In the genomic region with DNA sequence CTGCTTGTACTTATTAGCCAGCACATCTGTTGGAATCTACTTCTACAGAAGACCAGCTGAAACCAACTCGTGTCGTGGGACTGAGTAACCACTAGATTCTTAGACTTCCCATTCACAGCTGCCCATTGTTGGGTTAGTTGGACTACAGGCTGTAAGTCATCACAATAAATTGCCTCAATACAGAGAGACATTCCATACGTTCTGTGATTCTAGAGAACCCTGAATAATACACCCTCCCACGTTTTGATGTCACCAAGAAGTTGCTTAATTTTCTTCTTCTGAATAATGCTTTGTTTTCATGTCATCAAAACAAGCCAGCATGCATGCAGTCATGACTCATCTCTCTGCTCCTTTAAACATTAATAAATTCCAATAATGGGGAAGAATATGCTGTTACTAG, we compare ENCODE assay signal across 22 mouse cellular contexts.
DNase-seq lines count a peak whose midpoint lies in the region; ATAC-seq lines count a peak whose summit lies in the region.
"Had no signal": no experiment of that assay in that cellular context is flagged by ENCODE, and none has a peak within 500 bp of the region (broad histone marks: within the 10 kb centered on the region; RNA-seq: fewer than 3 reads in every experiment).

No protein-coding gene starts in this region.

- H3K27me3 ChIP-seq in midbrain, embryonic 11.5 days (ENCODE audit: control insufficient read depth, insufficient read depth, low read length): no peaks in the 10 kb centered on the region
- H3K27me3 ChIP-seq in midbrain, embryonic 16.5 days (ENCODE audit: control insufficient read depth, insufficient read depth, low read depth, low read length): no peaks in the 10 kb centered on the region
- peaks cover 13% of the 10 kb centered on the region for H3K27me3 ChIP-seq in forebrain, embryonic 10.5 days (ENCODE audit: poor library complexity, severe bottlenecking)
- H3K27me3 ChIP-seq: CH12.LX; embryonic facial prominence, embryonic 12.5 days; forebrain, embryonic 12.5 days had no signal

- H3K9me3 ChIP-seq in midbrain, embryonic 11.5 days (ENCODE audit: control insufficient read depth, low read length): no peaks in the 10 kb centered on the region
- no peaks in the 10 kb centered on the region for H3K9me3 ChIP-seq in midbrain, embryonic 16.5 days (replicated peaks; ENCODE audit: control insufficient read depth, low read length, poor library complexity, severe bottlenecking)
- H3K9me3 ChIP-seq in forebrain, embryonic 10.5 days: no peaks in the 10 kb centered on the region
- H3K9me3 ChIP-seq: embryonic facial prominence, embryonic 10.5 days; embryonic facial prominence, embryonic 12.5 days; forebrain, embryonic 12.5 days had no signal

- H3K27ac ChIP-seq in midbrain, embryonic 11.5 days (ENCODE audit: low read depth, low read length): no peak overlapping the region
- H3K27ac ChIP-seq in midbrain, embryonic 16.5 days (ENCODE audit: low read length): no peak overlapping the region
- no peak overlapping the region for H3K27ac ChIP-seq in forebrain, embryonic 10.5 days
- H3K27ac ChIP-seq: embryonic facial prominence, embryonic 10.5 days; embryonic facial prominence, embryonic 12.5 days; forebrain, embryonic 12.5 days had no signal

- ATAC-seq in midbrain, embryonic 11.5 days (ENCODE audit: low FRiP score): no peak
- no peak for ATAC-seq in midbrain, embryonic 16.5 days
- ATAC-seq: activated CD4-positive, CD25-positive, alpha-beta regulatory T cell, adult 4 months; CD4-positive, CD25-positive, alpha-beta regulatory T cell, adult 4 months; forebrain, embryonic 16.5 days; Patski had no signal

- peaks cover 12% of the 10 kb centered on the region for H3K4me1 ChIP-seq in midbrain, embryonic 11.5 days (ENCODE audit: control insufficient read depth, insufficient read depth, low read length)
- H3K4me1 ChIP-seq in midbrain, embryonic 16.5 days (ENCODE audit: control insufficient read depth, insufficient read depth, low read length): peaks cover 7% of the 10 kb centered on the region
- H3K4me1 ChIP-seq in forebrain, embryonic 10.5 days: peaks cover 12% of the 10 kb centered on the region

- 86% methylated on average over 4 of the region's 4 CpGs for WGBS in midbrain, embryonic 11.5 days
- WGBS in midbrain, embryonic 16.5 days: 82% methylated on average over 4 of the region's 4 CpGs
- 89% methylated on average over 4 of the region's 4 CpGs for WGBS in forebrain, embryonic 10.5 days

- H3K4me3 ChIP-seq in midbrain, embryonic 11.5 days (ENCODE audit: low read depth, low read length): no peak overlapping the region
- no peak overlapping the region for H3K4me3 ChIP-seq in midbrain, embryonic 16.5 days (ENCODE audit: low read depth, low read length)
- H3K4me3 ChIP-seq in forebrain, embryonic 10.5 days: no peak overlapping the region
- H3K4me3 ChIP-seq: embryonic facial prominence, embryonic 10.5 days; embryonic facial prominence, embryonic 12.5 days; forebrain, embryonic 12.5 days had no signal

- peak; percentile 61 for DNase-seq in midbrain, embryonic 11.5 days (ENCODE audit: low spot score, missing footprints)
- DNase-seq in Muller cell, postnatal 12 days (ENCODE audit: inconsistent ontology term): peak; percentile 51
- DNase-seq in adrenal gland, adult 8-10 months: no peak
- no peak for DNase-seq in forebrain, embryonic 10.5 days (ENCODE audit: extremely low spot score, low spot score)
- DNase-seq: adrenal gland, postnatal 14 days; adrenal gland, postnatal 36 days; B cell, adult 2 months; cerebellum, adult 11-12 months; cerebellum, adult 2 months; cerebellum, adult 9-10 months; cerebellum, postnatal 10 days; cerebellum, postnatal 25 days had no signal

- no peak overlapping the region for H3K4me2 ChIP-seq in midbrain, embryonic 11.5 days
- H3K4me2 ChIP-seq in midbrain, embryonic 16.5 days (ENCODE audit: low read length): no peak overlapping the region
- H3K4me2 ChIP-seq: embryonic facial prominence, embryonic 12.5 days; forebrain, embryonic 12.5 days had no signal

- no peak overlapping the region for H3K9ac ChIP-seq in midbrain, embryonic 11.5 days (ENCODE audit: low read length)
- no peak overlapping the region for H3K9ac ChIP-seq in midbrain, embryonic 16.5 days (ENCODE audit: low read depth, low read length)
- H3K9ac ChIP-seq: embryonic facial prominence, embryonic 12.5 days; forebrain, embryonic 12.5 days had no signal

- no peaks in the 10 kb centered on the region for H3K36me3 ChIP-seq in midbrain, embryonic 11.5 days (ENCODE audit: control insufficient read depth, insufficient read depth, low read length)
- H3K36me3 ChIP-seq in midbrain, embryonic 16.5 days (ENCODE audit: control insufficient read depth, insufficient read depth, low read length): no peaks in the 10 kb centered on the region
- no peaks in the 10 kb centered on the region for H3K36me3 ChIP-seq in forebrain, embryonic 10.5 days (replicated peaks)
- H3K36me3 ChIP-seq: embryonic facial prominence, embryonic 10.5 days; embryonic facial prominence, embryonic 12.5 days; forebrain, embryonic 12.5 days; G1E had no signal

Comparison
In these comparisons a context has a peak if more than half of its experiments do, and no peak if none do; other contexts are left out.
1. DNase-seq: peak in midbrain, embryonic 11.5 days (single experiment) and Muller cell, postnatal 12 days (single experiment); none in adrenal gland, adult 8-10 months (single experiment) and forebrain, embryonic 10.5 days (single experiment).